Mouse (Mus musculus) brain, embryonic 18.5 days (tissue): Measurements from ENCODE around the gene Gucy2d.

ENCODE experiments used
- DNase-seq: peaks from one replicate; pipeline ENCODE4 v3.0.0-alpha.2; 2012; ENCODE audit warnings: low read depth, low spot score

Gucy2d gene

DNA sequence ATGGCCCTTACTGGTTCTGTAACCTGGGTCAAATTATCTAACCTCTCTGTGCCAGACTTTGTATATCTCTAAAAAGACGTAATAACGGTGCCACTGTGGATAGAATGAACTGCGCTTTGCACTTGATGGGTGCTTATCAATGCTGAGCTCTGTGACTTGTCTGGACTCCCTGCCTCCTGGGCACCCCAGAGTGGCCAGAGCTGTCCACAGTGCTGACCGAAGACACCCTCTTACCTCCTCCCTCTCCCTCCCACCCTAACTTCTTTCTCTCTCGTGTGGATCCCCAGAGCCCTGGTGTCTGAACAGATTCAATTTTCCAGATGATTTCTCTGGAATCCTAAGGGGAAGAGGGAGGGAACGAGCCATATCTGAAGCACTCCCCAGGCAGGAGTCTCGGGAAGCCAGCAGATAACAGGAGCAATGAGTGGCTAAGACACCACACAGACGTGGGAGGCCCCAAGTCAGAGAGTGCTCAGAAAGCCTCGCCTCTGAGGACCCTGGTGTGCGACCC lies at the start of gene Gucy2d:
TSS of gene Gucy2d (plus strand) at position 461 of the 511 bp plus-strand sequence.
- no peak for DNase-seq

DNA sequence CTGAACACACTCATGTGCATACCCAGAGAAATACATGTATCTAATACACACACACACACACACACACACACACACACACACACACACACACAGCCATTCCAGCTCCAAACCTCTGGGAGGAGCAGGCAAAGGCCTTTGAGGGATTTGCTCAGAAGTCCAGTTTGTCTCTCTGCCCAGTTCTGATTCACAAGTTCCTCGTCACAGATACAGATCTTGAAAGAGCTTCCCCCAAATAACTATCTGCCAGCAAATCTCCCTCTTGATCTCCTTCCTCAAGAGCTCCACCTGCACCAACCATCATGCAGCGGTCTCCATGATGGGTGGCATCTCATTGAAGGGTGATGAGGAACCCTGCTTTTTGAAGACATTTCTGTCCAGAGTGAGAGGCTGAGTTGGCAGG lies 49.7 kb upstream of the Gucy2d start:
- DNase-seq: no peak

DNA sequence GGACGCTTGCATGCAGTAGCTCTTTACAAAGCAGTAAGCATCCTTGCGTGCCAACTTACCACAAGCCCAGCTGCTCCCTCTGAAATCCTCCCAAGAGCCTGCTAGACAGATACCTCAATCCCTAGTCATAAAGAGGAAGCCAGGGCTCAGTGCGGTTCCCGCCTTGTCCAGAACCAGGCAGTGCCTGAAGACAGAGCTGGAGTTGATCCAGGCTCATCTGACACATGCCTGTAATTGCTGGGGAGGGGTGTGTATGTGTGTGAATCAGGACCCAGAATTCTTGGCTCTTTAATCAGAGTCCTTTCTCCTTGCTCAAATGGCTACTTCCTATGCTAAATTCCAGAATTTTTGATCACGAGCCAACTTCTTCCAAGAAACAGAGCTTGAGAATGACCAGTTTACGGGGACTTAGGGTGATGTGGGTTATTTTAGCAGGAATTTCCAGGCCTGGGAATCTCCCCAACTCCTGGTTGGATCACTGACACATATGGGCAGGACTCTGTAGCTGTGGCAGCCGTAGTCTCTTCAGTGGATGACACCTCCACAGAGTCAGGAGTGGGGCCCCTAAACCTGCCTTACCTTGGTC lies 48.8 kb upstream of the Gucy2d start:
- no peak for DNase-seq

- DNase-seq: no peak
These were observed 47.6 kb upstream of the Gucy2d start for GRCm38 (mm10) chr7:98392466-98393201.

DNA sequence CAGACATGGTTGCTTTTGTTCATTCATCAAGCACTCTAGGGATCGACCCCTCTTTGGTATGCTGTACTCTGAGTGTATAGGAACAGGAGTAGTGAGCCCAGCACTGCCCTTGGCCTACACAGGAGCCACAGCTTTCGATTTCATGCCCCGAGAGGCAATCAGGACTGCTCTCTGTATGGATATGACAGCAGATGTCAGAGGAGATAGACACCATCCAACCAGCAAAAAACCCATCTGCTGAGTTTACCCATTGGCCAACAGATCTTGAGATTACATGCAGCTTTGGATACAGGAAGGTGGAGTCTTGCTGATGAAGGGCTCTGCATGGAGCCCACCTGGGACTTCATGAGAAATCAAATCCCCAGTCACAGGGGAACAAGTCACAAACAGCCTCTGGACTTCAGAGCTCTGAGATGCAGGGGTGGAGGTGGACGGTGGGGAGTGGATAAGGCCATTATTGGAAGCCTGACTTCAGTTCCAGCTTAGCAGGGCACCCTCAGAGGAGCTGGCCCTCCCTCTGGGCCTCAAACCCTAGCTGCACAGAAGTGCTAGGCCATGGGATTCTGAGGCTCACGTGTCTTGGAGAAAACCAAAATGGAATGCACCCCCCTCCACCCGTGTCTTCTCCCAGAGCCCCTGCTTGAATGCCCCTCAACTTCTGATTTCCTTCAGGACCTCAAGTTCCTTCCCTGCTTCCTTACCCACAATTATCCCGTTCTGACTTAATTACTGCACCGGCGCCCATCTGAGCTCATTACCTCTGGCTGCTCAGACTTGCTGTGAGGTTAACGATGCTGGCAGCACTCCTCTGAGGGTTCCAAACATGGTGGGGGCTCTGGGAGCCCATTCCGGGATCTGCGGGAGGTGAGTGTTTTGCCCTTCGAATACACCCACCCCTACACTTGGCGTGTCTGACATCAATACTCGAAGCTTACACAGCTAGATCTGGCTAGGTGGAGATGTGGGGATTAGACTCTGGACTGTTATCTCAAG lies 37.3 kb upstream of the Gucy2d start:
- no peak for DNase-seq

GRCm38 (mm10) chr7:98403996-98404395 lies 36.2 kb upstream of the Gucy2d start:
- DNase-seq: no peak

DNA sequence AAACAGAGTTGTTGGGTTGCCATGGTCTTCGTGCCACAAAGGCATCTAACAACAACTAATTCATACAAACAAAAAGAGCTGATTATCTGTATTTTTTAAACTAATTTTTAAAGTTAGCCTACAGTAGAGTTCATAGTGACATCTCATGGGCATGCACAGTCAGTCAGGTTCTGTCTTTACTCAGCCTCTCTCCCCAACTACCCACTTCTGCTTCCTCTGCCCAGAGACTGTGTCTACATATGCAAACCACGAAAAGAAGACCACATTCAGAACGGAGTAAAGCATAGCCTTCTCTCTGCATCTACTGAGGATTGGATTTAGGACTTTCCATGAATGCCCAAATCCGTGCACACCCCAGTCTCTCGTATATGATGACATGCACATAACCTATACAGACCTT lies 32.6 kb upstream of the Gucy2d start:
- no peak for DNase-seq

GRCm38 (mm10) chr7:98413115-98413514 lies 27.1 kb upstream of the Gucy2d start:
- no peak for DNase-seq

- DNase-seq: no peak
These were observed 24.7 kb upstream of the Gucy2d start for GRCm38 (mm10) chr7:98415550-98415949.

- DNase-seq: no peak
These were observed 24.2 kb upstream of the Gucy2d start for GRCm38 (mm10) chr7:98416020-98416419.

- no peak for DNase-seq
These were observed 22.0 kb upstream of the Gucy2d start for GRCm38 (mm10) chr7:98418031-98418805.

DNA sequence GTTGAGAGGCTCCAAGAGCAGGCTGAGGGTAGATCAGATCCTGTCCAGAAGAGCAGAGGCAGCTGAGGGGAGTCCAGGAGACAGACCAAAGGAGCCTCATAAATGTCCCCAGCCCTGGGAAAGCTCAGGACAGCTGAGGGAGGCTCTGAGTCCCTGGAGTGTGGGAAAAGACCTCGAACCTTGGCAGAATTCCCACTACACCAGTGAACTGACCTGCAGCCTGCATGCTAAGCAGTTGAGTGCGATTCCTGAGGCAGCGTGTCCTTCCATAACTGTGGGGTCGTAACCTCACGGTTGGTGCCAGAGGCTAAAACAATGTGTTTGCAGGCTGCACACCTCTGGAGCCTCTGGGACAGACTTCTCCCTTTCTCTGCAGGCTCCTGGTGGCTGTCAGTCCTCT lies 20.9 kb upstream of the Gucy2d start:
- no peak for DNase-seq

DNA sequence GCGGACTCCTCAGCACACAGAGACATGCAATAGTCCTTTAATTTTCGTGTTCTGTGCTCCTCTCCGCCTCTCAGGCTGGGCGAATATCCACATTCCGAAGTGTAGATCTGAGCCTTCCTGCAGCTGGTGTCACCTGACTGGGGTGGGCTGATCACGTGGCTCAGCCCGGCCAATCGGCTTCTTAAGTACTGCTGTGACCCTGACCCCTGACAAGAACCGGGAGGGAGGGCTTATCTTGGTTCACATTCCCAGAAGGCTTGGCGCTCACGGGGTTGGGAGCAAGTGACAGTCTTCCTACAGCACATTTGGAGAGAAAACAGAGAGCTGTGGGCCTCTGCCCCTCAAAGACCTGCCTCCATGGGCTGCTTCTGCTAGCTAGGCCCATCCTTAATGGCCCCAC lies 16.7 kb upstream of the Gucy2d start:
- DNase-seq: no peak

GRCm38 (mm10) chr7:98424396-98424795 lies 15.8 kb upstream of the Gucy2d start:
- DNase-seq: no peak

GRCm38 (mm10) chr7:98425551-98425950 lies 14.7 kb upstream of the Gucy2d start:
- no peak for DNase-seq

- no peak for DNase-seq
These were observed 13.6 kb upstream of the Gucy2d start for GRCm38 (mm10) chr7:98426641-98427040.

DNA sequence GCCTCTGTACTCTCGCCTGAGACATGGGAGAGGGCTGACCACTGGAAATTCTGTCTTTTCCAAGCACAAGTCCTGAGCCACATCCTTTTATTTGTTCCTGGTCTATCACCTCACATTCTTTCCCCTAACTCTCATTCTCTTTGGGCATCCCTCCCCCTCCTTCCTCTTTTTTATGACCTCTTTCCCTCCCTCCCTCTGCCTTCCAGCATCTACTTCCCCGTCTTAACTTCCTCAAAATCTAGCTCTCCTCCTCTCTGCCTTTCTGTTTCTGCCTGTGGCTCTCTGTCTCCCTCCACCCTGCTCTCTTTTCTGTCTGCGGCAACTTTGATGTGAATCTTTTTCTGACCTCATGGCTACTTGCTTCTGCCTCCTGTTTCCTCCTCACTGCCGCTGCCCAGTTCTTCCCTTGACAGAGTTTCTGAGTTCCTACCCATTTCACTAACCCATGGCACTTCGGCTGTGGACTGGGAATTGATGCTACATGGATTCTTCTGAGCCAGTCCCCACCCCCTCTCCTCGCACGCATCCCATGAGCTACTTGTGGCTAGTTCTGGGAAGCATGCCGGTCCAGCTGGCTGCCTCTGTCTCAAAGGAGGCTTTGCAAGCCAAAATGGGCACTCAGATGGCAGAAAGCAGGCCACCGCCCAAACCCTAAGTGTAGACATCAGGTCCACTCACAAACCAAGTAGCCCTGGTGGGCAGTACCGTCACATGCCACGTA lies 12.9 kb upstream of the Gucy2d start:
- DNase-seq: no peak

GRCm38 (mm10) chr7:98429579-98429978 lies 10.6 kb upstream of the Gucy2d start:
- no peak for DNase-seq

GRCm38 (mm10) chr7:98430785-98431184 lies 9.4 kb upstream of the Gucy2d start:
- no peak for DNase-seq

DNA sequence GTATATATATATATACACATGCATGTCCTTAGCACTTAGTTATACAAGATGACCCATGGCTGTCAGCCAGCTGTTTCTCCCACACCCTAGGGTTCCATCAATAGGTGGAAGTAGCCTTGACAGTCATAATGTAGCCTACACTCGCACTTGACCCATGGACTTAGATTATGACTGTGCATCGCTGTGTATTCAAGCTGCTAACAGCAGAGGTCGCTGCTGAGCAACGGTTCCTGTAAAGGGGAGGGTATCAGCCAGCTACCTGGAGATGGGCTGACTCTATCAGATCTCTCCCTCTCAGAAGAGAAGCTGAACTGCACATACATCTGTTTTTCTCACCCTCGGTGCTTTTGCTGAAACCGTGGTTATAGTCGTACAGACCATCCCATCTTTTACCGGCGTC lies 2.6 kb upstream of the Gucy2d start:
- DNase-seq: no peak

DNA sequence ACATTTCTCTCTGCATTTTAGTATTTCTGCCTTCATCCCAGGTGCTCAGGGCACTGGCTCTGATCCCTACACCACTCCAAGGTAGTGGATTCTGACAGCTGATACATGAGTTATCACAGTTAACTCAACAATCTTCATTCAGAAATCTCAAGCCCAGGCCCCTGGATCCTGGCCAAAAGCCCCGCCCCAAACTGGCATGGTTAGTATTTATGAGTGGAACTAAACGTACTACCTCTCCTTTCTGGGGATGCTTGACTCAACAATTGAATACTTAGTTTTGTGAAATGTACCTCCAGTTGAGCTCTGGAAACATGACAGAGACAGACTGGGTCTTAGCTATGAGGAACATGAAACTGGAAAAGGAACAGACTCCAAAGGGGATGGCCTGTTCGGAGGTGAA lies 6.7 kb downstream of the Gucy2d start:
- no peak for DNase-seq
